Mouse (Mus musculus): ENCODE data around the gene Vps35. TPM values are rescaled to one million over a fixed set of nuclear protein-coding genes. Genes with fewer than 3 reads are reported as not detected.

Vps35 gene
- polyA plus RNA-seq (2014; fragmentation: Nextera tagmentation; extraction: Ambion mirVana) = 138 and 147 TPM in 2 replicates

DNA sequence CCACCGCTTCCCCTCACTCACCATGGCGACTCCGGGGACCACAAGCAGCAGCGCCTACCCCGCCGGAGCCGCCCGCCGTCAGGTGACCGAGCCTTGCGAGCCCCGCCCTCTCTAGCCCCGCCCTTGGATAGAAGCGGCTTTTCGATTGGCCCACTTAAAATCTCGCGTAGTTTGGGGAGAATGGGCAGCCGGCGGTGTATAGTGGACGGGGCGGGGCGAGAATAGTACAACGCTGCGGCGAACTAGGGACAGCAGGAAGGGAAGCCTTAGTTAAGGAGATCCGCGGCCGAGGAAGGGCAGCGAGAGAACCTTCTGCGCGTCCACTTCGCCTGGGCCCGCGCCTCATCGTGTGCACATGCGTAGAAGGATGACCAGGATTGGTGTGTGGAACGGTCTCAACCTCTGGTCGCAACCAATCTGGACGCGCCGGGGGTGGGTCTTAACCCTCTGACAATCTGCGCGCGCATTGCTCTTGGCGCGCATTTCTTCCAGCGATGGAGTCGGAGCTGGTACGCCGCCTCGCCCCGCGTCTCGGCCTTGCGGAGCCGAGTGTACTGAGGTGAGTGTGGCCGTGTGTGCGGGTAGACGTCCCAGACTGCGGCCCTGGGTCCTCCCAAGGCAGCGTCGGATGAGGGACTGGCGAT, at the start of gene Vps35, which contains the start of gene Orc6:
Gene Vps35, minus strand, starts transcription at position 369 of the 644 bp plus-strand sequence.
Gene Orc6, plus strand, starts transcription at position 199 of the 644 bp plus-strand sequence.
- no peaks in the 10 kb centered on the region for H3K27me3 ChIP-seq (replicated peaks; ENCODE audit: control insufficient read depth, insufficient read depth, low read length)
- WGBS = under 1% methylated on average over 63 of the region's 63 CpGs
- H3K4me2 ChIP-seq (ENCODE audit: low read length) = peak within 1 kb of the TSS; percentile 86
- peak within 1 kb of the TSS; percentile 95 for H3K4me3 ChIP-seq (ENCODE audit: low read depth, low read length)
- DNase-seq (ENCODE audit: low spot score) (peak; percentile 97), ATAC-seq (replicated peaks; ENCODE audit: low FRiP score, low TSS enrichment, low read depth) (peak; percentile 99)
- H3K9ac ChIP-seq (ENCODE audit: low read length) = peak within 1 kb of the TSS; percentile 86
- H3K4me1 ChIP-seq (replicated peaks; ENCODE audit: control insufficient read depth, insufficient read depth, low read length) = peaks cover 19% of the 10 kb centered on the region
- no peaks in the 10 kb centered on the region for H3K9me3 ChIP-seq (ENCODE audit: control insufficient read depth, low read length)
- peaks cover 25% of the 10 kb centered on the region for H3K36me3 ChIP-seq (ENCODE audit: control insufficient read depth, insufficient read depth, low read length)
- H3K27ac ChIP-seq (ENCODE audit: low read depth) = peak within 1 kb of the TSS; percentile 98

DNA sequence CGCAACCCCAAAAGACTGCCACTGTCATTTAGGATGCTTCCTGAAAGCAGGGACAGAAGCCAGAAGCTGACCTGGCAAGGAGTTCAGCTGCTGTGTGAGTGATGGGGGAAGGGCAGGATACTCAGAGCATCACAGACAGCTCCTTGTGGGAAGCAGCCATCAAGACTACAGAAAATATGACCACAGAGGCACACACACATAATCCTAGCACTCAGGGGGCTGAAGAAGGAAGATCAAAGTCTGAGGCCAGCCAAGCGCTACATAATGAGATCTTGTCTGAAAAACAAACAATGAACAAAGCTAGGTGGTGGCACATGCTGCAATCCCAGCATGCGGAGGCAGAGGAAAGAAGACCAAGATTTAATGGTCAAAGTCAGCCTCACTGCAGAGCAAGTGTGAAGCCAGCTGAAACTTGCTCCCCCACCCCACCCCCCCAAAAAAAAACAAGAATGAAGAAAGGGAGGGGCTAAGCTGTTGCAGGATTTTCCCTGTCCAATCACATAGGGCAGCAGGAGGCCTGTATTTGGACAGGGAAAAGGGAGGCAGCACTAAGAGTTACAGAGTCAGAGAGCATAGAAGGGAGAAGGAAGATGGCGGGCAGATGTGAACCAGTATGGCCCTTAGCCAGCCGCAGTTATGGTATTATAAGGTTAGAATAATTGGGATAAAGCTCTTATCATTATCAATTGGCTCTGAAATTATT, 40.4 kb upstream of the Vps35 start:
- H3K4me1 ChIP-seq (replicated peaks; ENCODE audit: control insufficient read depth, insufficient read depth, low read length) = no peaks in the 10 kb centered on the region
- no peaks in the 10 kb centered on the region for H3K9me3 ChIP-seq (ENCODE audit: control insufficient read depth, low read length)
- no peak for ATAC-seq (replicated peaks; ENCODE audit: low FRiP score, low TSS enrichment, low read depth)
- no peak for DNase-seq (ENCODE audit: low spot score)
- H3K27ac ChIP-seq (ENCODE audit: low read depth) = no peak overlapping the region
- no peaks in the 10 kb centered on the region for H3K27me3 ChIP-seq (replicated peaks; ENCODE audit: control insufficient read depth, insufficient read depth, low read length)
- WGBS = 54% methylated on average over 5 of the region's 5 CpGs
- no peak overlapping the region for H3K9ac ChIP-seq (ENCODE audit: low read length)
- H3K4me3 ChIP-seq (ENCODE audit: low read depth, low read length) = no peak overlapping the region
- no peak overlapping the region for H3K4me2 ChIP-seq (ENCODE audit: low read length)
- H3K36me3 ChIP-seq (ENCODE audit: control insufficient read depth, insufficient read depth, low read length) = no peaks in the 10 kb centered on the region

DNA sequence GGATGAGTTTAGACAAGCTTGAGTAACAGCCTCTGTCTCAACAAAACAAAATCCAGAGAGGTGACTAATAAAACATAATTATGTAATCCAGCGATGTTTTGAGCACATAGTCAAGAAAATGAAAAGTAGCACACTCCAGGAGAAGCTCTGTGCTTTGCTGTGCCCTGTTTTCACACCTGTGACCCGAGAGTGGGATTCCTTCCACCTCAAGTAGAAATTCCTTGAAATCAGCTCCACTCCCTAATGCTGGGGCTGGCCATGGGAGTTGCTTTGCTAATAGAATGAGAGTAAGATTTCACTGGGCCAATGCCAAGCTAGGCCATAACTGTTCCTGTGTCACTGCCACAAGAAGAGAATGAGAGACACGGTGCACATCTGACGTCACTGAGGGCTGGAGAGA, 38.1 kb upstream of the Vps35 start:
- 62% methylated on average over 4 of the region's 4 CpGs for WGBS
- H3K4me2 ChIP-seq (ENCODE audit: low read length) = no peak overlapping the region
- ATAC-seq (replicated peaks; ENCODE audit: low FRiP score, low TSS enrichment, low read depth) = no peak

DNA sequence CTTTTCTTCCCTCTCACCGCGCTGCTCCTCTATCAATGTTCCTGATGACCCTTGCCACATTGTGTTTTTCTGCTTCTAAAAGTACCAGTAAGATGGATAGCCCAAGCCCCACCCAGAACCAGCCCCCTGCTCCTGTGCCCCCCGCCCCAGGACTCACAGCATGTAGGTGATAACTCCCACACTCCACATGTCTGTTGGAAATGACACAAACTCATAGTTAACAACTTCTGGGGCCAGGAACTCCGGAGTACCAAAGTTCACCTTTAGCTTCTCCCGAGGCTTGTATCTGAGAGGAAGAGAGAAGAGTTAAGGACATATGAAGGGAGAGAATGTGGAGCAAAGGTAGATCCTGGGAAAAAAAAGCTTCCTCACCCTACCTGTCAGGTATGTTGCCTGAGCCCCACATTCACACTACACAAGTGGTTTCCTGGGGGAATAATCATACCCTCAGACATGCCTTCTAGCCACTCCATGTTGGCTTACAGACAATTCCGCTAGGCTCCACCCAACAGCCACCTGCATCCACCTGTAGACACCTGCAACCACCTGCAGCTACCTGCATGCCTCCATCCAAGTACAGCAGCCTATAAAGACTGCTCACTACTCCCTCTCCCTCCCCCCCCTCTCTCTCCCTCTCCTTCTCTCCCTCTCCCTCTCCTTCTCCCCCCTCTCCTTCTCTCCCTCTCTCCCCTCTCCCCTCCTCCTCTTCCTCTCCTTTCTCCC, 36.8 kb upstream of the Vps35 start:
- no peak overlapping the region for H3K4me3 ChIP-seq (ENCODE audit: low read depth, low read length)
- no peak overlapping the region for H3K9ac ChIP-seq (ENCODE audit: low read length)
- DNase-seq (ENCODE audit: low spot score) = no peak
- WGBS = 68% methylated on average over 6 of the region's 6 CpGs
- H3K27ac ChIP-seq (ENCODE audit: low read depth) = no peak overlapping the region
- no peaks in the 10 kb centered on the region for H3K27me3 ChIP-seq (replicated peaks; ENCODE audit: control insufficient read depth, insufficient read depth, low read length)
- H3K4me2 ChIP-seq (ENCODE audit: low read length) = peak overlapping the region; percentile 20; the same call in 1 of the 2 replicates
- ATAC-seq (replicated peaks; ENCODE audit: low FRiP score, low TSS enrichment, low read depth) = no peak
- H3K9me3 ChIP-seq (ENCODE audit: control insufficient read depth, low read length) = no peaks in the 10 kb centered on the region
- no peaks in the 10 kb centered on the region for H3K36me3 ChIP-seq (ENCODE audit: control insufficient read depth, insufficient read depth, low read length)
- no peaks in the 10 kb centered on the region for H3K4me1 ChIP-seq (replicated peaks; ENCODE audit: control insufficient read depth, insufficient read depth, low read length)

More for the DNA sequence above, 38.1 kb upstream of the Vps35 start:
- no peak overlapping the region for H3K27ac ChIP-seq (ENCODE audit: low read depth)
- no peaks in the 10 kb centered on the region for H3K36me3 ChIP-seq (ENCODE audit: control insufficient read depth, insufficient read depth, low read length)
- no peak overlapping the region for H3K4me3 ChIP-seq (ENCODE audit: low read depth, low read length)
- no peaks in the 10 kb centered on the region for H3K9me3 ChIP-seq (ENCODE audit: control insufficient read depth, low read length)
- H3K9ac ChIP-seq (ENCODE audit: low read length) = no peak overlapping the region
- no peaks in the 10 kb centered on the region for H3K27me3 ChIP-seq (replicated peaks; ENCODE audit: control insufficient read depth, insufficient read depth, low read length)
- no peaks in the 10 kb centered on the region for H3K4me1 ChIP-seq (replicated peaks; ENCODE audit: control insufficient read depth, insufficient read depth, low read length)
- DNase-seq (ENCODE audit: low spot score) = no peak

DNA sequence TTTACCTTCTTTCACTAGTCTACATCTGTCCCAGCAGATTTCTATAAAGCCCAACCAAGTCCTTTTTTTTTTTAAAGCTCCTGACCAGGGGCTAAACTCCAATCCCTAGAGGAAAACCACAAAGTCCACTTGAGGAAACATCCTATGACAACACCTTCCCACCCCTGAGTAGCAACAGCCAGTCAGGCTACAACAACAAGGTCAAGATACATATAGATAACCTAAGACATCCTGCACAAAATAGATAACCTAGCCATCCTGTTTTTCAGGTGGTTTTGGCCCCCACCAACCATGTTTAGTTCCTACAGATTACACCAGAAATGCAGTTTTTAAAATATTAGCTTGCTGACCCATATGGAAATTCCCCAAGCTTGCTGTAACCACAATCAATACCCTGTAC, 35.5 kb upstream of the Vps35 start:
- Histone ChIP-seq H3K4me3 (ENCODE audit: low read depth, low read length) (no peak overlapping the region), H3K4me2 (ENCODE audit: low read length) (no peak overlapping the region), H3K4me1 (replicated peaks; ENCODE audit: control insufficient read depth, insufficient read depth, low read length) (no peaks in the 10 kb centered on the region), H3K27ac (ENCODE audit: low read depth) (no peak overlapping the region), H3K36me3 (ENCODE audit: control insufficient read depth, insufficient read depth, low read length) (no peaks in the 10 kb centered on the region), H3K9me3 (ENCODE audit: control insufficient read depth, low read length) (no peaks in the 10 kb centered on the region), H3K27me3 (replicated peaks; ENCODE audit: control insufficient read depth, insufficient read depth, low read length) (no peaks in the 10 kb centered on the region), H3K9ac (ENCODE audit: low read length) (no peak overlapping the region)
- DNase-seq (ENCODE audit: low spot score) (no peak), ATAC-seq (replicated peaks; ENCODE audit: low FRiP score, low TSS enrichment, low read depth) (no peak)

DNA sequence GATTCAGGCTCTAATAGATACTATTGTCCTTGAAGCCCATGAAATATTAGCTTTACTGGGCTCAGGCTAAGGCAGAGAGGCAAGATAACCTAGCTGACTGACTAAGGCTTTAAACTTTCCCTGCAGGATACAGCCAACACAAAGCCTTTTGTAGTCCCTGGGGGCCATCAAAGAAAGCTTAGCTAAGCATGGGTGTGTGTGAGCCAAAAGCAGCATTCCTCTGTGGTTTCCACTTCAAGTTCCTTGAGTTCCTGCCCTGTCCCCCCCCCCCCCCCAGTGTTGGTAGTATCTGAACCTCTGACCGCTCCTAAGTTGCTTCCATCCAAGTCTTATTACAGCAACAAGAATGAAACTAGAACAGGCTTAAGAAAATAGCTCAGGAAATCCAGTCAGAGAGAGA, 29.9 kb upstream of the Vps35 start:
- WGBS = 92% methylated on average over 1 of the region's 1 CpGs
- H3K27ac ChIP-seq (ENCODE audit: low read depth) = no peak overlapping the region

DNA sequence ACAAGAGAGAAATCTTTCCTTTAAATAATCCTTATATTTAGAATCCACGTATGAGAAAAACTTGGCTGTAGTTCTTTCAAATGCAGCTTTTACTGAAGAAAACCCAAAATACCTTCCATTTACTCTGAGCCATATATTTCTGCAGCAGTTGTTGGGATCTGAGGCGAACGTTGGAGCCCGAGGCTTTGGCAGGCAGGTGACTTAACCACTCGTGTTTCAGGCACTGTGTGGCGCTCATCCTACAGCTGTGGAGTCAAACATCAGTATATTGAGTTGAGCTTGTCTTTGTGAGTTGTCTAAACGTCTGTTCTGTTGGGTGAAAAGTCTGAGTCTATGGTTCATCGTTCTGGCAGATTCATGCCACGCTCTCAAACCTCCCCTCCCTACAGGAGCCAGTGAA, 27.4 kb upstream of the Vps35 start:
- Histone ChIP-seq H3K27me3 (replicated peaks; ENCODE audit: control insufficient read depth, insufficient read depth, low read length) (no peaks in the 10 kb centered on the region), H3K4me2 (ENCODE audit: low read length) (no peak overlapping the region), H3K9me3 (ENCODE audit: control insufficient read depth, low read length) (no peaks in the 10 kb centered on the region), H3K27ac (ENCODE audit: low read depth) (no peak overlapping the region), H3K36me3 (ENCODE audit: control insufficient read depth, insufficient read depth, low read length) (no peaks in the 10 kb centered on the region), H3K4me1 (replicated peaks; ENCODE audit: control insufficient read depth, insufficient read depth, low read length) (no peaks in the 10 kb centered on the region), H3K4me3 (ENCODE audit: low read depth, low read length) (no peak overlapping the region), H3K9ac (ENCODE audit: low read length) (no peak overlapping the region)
- WGBS = 75% methylated on average over 9 of the region's 9 CpGs
- ATAC-seq (replicated peaks; ENCODE audit: low FRiP score, low TSS enrichment, low read depth) (no peak), DNase-seq (ENCODE audit: low spot score) (no peak)

More for the DNA sequence above, 29.9 kb upstream of the Vps35 start:
- Histone ChIP-seq H3K9ac (ENCODE audit: low read length) (no peak overlapping the region), H3K9me3 (ENCODE audit: control insufficient read depth, low read length) (no peaks in the 10 kb centered on the region), H3K4me3 (ENCODE audit: low read depth, low read length) (no peak overlapping the region), H3K4me2 (ENCODE audit: low read length) (no peak overlapping the region), H3K4me1 (replicated peaks; ENCODE audit: control insufficient read depth, insufficient read depth, low read length) (no peaks in the 10 kb centered on the region), H3K36me3 (ENCODE audit: control insufficient read depth, insufficient read depth, low read length) (no peaks in the 10 kb centered on the region), H3K27me3 (replicated peaks; ENCODE audit: control insufficient read depth, insufficient read depth, low read length) (no peaks in the 10 kb centered on the region)
- ATAC-seq (replicated peaks; ENCODE audit: low FRiP score, low TSS enrichment, low read depth) (no peak), DNase-seq (ENCODE audit: low spot score) (no peak)

DNA sequence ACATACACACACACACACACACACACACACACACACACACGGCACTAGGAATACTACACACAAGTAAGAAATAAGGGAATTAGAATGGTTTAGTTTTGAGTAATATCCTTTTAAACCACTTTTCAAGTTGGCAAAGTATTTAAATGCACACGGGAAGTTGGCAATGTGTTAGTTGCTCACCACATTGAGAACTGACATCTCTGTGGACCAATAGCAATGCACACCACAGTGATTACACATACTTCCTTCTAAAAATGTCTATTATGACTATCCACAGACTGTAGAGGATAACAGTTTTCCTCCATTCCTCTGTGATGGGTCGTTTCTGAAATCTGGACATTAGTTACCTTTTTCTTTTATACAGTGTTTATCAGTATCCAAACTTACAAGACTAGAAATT, 23.5 kb upstream of the Vps35 start:
- H3K9ac ChIP-seq (ENCODE audit: low read length) = no peak overlapping the region
- DNase-seq (ENCODE audit: low spot score) (no peak), ATAC-seq (replicated peaks; ENCODE audit: low FRiP score, low TSS enrichment, low read depth) (no peak)
- no peaks in the 10 kb centered on the region for H3K36me3 ChIP-seq (ENCODE audit: control insufficient read depth, insufficient read depth, low read length)
- 87% methylated on average over 3 of the region's 3 CpGs for WGBS
- H3K27ac ChIP-seq (ENCODE audit: low read depth) = no peak overlapping the region
- no peaks in the 10 kb centered on the region for H3K27me3 ChIP-seq (replicated peaks; ENCODE audit: control insufficient read depth, insufficient read depth, low read length)
- no peaks in the 10 kb centered on the region for H3K4me1 ChIP-seq (replicated peaks; ENCODE audit: control insufficient read depth, insufficient read depth, low read length)
- no peak overlapping the region for H3K4me2 ChIP-seq (ENCODE audit: low read length)
- H3K9me3 ChIP-seq (ENCODE audit: control insufficient read depth, low read length) = no peaks in the 10 kb centered on the region
- H3K4me3 ChIP-seq (ENCODE audit: low read depth, low read length) = no peak overlapping the region

Measured in intestine, embryonic 14.5 days (tissue).